Mouse (Mus musculus): ENCODE results near the gene Myo3a.

- TF ChIP-seq POLR2A (IDR thresholded peaks at IDR 0.05; ENCODE audit: low read depth, low read length) (no peak), CTCF (conservative IDR thresholded peaks at IDR 0.05 in 1 of 2, IDR thresholded peaks at IDR 0.05 in 1 of 2; ENCODE audit: low read depth in 2 of 2, low read length in 2 of 2) (peak; percentile 65 to 77; a peak in 3 of 4 replicates), BHLHE40 (IDR thresholded peaks at IDR 0.05; ENCODE audit: low read depth, low read length) (no peak), MAFK (IDR thresholded peaks at IDR 0.05; ENCODE audit: insufficient replicate concordance, low read length) (no peak), USF1 (IDR thresholded peaks at IDR 0.05; ENCODE audit: low read depth, low read length) (no peak), CHD1 (IDR thresholded peaks at IDR 0.05; ENCODE audit: low read depth, low read length) (no peak), CHD2 (IDR thresholded peaks at IDR 0.05; ENCODE audit: low read length) (no peak), ZNF384 (IDR thresholded peaks at IDR 0.05; ENCODE audit: low read depth, low read length) (no peak), EP300 (IDR thresholded peaks at IDR 0.05; ENCODE audit: low read length) (no peak), SIN3A (IDR thresholded peaks at IDR 0.05; ENCODE audit: low read length) (no peak), ZMIZ1 (IDR thresholded peaks at IDR 0.05; ENCODE audit: low read depth, low read length) (no peak), ELF1 (IDR thresholded peaks at IDR 0.05; ENCODE audit: low read depth, low read length) (no peak), ETS1 (conservative IDR thresholded peaks at IDR 0.05; ENCODE audit: low read depth, low read length) (no peak), MAX (IDR thresholded peaks at IDR 0.05; ENCODE audit: low read length) (no peak)
These were observed 407.5 kb downstream of the Myo3a start for GRCm38 (mm10) chr2:22634766-22635165.
